Mouse (Mus musculus): Measurements from ENCODE around the gene Pgk1.

DNA sequence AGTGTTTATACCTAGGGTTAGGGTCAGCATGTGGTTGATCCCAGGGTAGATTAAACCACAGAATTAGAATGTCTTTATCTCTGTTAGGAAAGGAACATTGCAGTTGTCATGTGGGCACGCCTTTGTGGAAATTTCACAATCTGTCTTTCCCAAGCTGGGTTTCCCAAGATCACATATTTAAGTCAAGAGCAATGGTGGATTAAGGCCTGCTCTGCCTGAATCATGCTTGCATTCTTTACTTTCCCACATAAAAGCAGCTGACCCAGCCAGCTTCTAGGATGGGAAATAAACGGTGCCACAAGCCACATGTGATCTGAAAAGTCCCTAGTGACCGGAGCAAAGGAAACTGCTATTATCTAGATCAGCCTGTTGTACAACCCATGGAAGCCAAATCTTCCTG lies 37.4 kb upstream of the Pgk1 start:
- TF ChIP-seq CTCF (IDR thresholded peaks at IDR 0.05; ENCODE audit: borderline replicate concordance, insufficient read depth, low read depth, low read length): no peak
- TF ChIP-seq POLR2A (IDR thresholded peaks at IDR 0.05; ENCODE audit: borderline replicate concordance, insufficient read depth, low read length): no peak
